Mouse (Mus musculus) bone marrow macrophage, adult 2 months (primary cell): ENCODE measurements around the gene Prelp.

Experiments
- CTCF ChIP-seq: IDR thresholded peaks from 2 replicates; pipeline ENCODE4 v1.5.1; 2012; ENCODE audit warnings: low read depth, mild to moderate bottlenecking, low read length, moderate library complexity
- POLR2A ChIP-seq: IDR thresholded peaks from 2 replicates; pipeline ENCODE4 v1.6.1; 2012; ENCODE audit warnings: mild to moderate bottlenecking, low read depth, low read length, borderline replicate concordance

GRCm38 (mm10) chr1:133907949-133908658 is 13.1 kb downstream of the Prelp start, which contains the start of gene Optc:
- TF ChIP-seq CTCF (no peak), POLR2A (no peak)
